Mouse (Mus musculus): ENCODE data around the gene Vmn1r163.
"Not testable (repeated sequence)": the region's sequence is repeated elsewhere in the genome, so short reads cannot be mapped to it uniquely, and the experiment has no call there.

Gene Vmn1r163

DNA sequence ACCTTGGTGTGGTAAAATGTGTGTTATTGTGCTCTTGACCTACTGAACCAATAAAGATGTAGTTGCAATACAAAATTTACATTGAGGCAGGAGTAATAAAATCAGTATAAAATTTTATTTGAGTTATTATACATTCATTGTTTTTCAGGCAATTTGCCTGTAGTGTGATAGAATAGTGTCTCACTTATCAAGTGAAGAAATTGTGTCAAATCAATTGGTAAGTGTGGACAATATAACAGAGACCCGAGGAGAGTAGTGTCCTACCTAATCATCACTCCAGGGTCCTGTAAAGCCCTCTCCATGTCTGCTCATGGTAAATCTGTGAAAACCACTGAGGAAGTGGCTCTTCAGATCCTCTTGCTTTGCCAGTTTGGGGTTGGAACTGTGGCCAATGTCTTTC is at the start of gene Vmn1r163:
TSS of gene Vmn1r163 (plus strand) at position 301 of the 400 bp plus-strand sequence.
- not testable (repeated sequence) for DNase-seq

DNA sequence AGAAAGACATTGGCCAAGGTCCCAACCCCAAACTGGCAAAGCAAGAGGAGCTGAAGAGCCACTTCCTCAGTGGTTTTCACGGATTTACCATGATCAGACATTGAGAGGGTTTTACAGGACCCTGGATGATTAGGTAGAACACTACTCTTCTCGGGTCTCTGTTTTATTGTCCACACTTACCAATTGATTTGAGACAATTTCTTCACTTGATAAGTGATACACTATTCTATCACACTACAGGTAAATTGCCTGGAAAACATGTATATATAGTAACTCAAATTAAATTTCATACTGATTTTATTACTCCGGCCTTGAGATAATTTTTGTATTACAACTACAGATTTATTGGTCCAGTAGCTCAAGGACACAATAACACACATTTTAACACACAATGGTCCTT is 35.5 kb upstream of the Vmn1r163 start, which contains the start of gene Gm4216:
TSS of gene Gm4216 (minus strand) at position 101 of the 400 bp plus-strand sequence.
- DNase-seq: not testable (repeated sequence)

GRCm38 (mm10) chr7:23067356-23067755 is 12.0 kb downstream of the Vmn1r163 start, which contains the start of gene Gm8720:
Gm8720 (minus strand) TSS chr7:23067456.
- DNase-seq: not testable (repeated sequence)
